ENCODE assay signal across 29 mouse cellular contexts in the genomic region with DNA sequence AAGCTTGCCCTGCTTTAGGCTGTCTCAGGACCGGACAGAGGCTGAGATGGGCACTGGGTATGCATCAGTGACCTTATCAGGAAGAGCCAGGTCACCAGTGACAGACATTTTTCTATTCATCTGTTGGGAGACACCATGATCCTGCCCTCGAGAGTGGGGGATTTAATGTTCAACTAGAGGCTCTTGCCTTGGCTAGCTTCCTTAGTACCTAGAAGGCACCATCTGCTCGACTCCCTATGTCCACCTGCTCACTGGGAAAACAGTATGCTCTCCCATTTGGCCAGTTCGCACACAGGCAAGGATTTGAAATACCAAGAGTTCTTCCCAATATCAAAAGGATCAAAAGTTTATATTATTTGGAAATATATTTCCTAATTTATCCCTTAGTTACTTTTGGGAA.
DNase-seq lines count a peak whose midpoint lies in the region; ATAC-seq and TF ChIP-seq lines count a peak whose summit lies in the region.
"Had no signal": no experiment of that assay in that cellular context is flagged by ENCODE, and none has a peak within 500 bp of the region (broad histone marks: within the 10 kb centered on the region; RNA-seq: fewer than 3 reads in every experiment).

No protein-coding gene starts in this region.

- TF ChIP-seq POLR2A in lung, adult 2 months (IDR thresholded peaks at IDR 0.05; ENCODE audit: borderline replicate concordance, extremely low read depth, low read depth, low read length), result no peak

- H3K27me3 ChIP-seq in heart, embryonic 10.5 days (ENCODE audit: insufficient read depth, poor library complexity, severe bottlenecking), result 0 out of 2 replicates have a peak, but pooled peaks cover 1% of the 10 kb centered on the region
- no peaks in the 10 kb centered on the region for H3K27me3 ChIP-seq in kidney, embryonic 16.5 days (ENCODE audit: insufficient read depth, low read length)
- H3K27me3 ChIP-seq: embryonic facial prominence, embryonic 15.5 days; forebrain, embryonic 12.5 days; hindbrain, embryonic 13.5 days; Patski had no signal

- H3K9ac ChIP-seq in kidney, embryonic 16.5 days (replicated peaks; ENCODE audit: low read length), result no peak overlapping the region
- H3K9ac ChIP-seq: embryonic facial prominence, embryonic 15.5 days; forebrain, embryonic 12.5 days; hindbrain, embryonic 13.5 days; liver, embryonic 14.5 days; lung, embryonic 14.5 days had no signal

- H3K4me2 ChIP-seq in kidney, embryonic 16.5 days (replicated peaks; ENCODE audit: low read depth, low read length), result no peak overlapping the region
- H3K4me2 ChIP-seq: embryonic facial prominence, embryonic 15.5 days; forebrain, embryonic 12.5 days; heart, embryonic 11.5 days; hindbrain, embryonic 13.5 days; lung, embryonic 14.5 days had no signal

- no peaks in the 10 kb centered on the region for H3K4me1 ChIP-seq in heart, embryonic 10.5 days
- H3K4me1 ChIP-seq in kidney, embryonic 16.5 days (ENCODE audit: insufficient read depth, low read length), result no peaks in the 10 kb centered on the region
- no peaks in the 10 kb centered on the region for H3K4me1 ChIP-seq in lung, adult 2 months (ENCODE audit: control insufficient read depth, insufficient read depth, low read length)
- H3K4me1 ChIP-seq: embryonic facial prominence, embryonic 15.5 days had no signal

- no peaks in the 10 kb centered on the region for H3K9me3 ChIP-seq in heart, embryonic 10.5 days
- H3K9me3 ChIP-seq in kidney, embryonic 16.5 days (ENCODE audit: low read length), result no peaks in the 10 kb centered on the region
- H3K9me3 ChIP-seq: embryonic facial prominence, embryonic 10.5 days; embryonic facial prominence, embryonic 15.5 days; forebrain, embryonic 12.5 days; hindbrain, embryonic 13.5 days had no signal

- H3K36me3 ChIP-seq in heart, embryonic 10.5 days, result no peaks in the 10 kb centered on the region
- H3K36me3 ChIP-seq in kidney, embryonic 16.5 days (ENCODE audit: insufficient read depth, low read length), result no peaks in the 10 kb centered on the region
- H3K36me3 ChIP-seq: embryonic facial prominence, embryonic 10.5 days; embryonic facial prominence, embryonic 15.5 days; forebrain, embryonic 12.5 days; hindbrain, embryonic 13.5 days had no signal

- H3K4me3 ChIP-seq in heart, embryonic 10.5 days, result no peak overlapping the region
- H3K4me3 ChIP-seq in kidney, embryonic 16.5 days (ENCODE audit: low read length), result no peak overlapping the region
- no peak overlapping the region for H3K4me3 ChIP-seq in lung, adult 2 months (replicated peaks; ENCODE audit: extremely low read depth, low read depth, low read length)
- H3K4me3 ChIP-seq: embryonic facial prominence, embryonic 10.5 days; embryonic facial prominence, embryonic 15.5 days; forebrain, embryonic 12.5 days; hindbrain, embryonic 13.5 days; layer of hippocampus, adult 2 months; left cerebral cortex, adult 2 months had no signal

- no peak overlapping the region for H3K27ac ChIP-seq in heart, embryonic 10.5 days
- H3K27ac ChIP-seq in kidney, embryonic 16.5 days (ENCODE audit: low read length), result no peak overlapping the region
- H3K27ac ChIP-seq: embryonic facial prominence, embryonic 10.5 days; embryonic facial prominence, embryonic 15.5 days; forebrain, embryonic 12.5 days; hindbrain, embryonic 13.5 days; layer of hippocampus, adult 2 months; left cerebral cortex, adult 2 months; liver, embryonic 14.5 days had no signal

- ATAC-seq in kidney, embryonic 16.5 days (ENCODE audit: low FRiP score, low TSS enrichment), result no peak
- ATAC-seq: midbrain, embryonic 16.5 days; Patski had no signal

- TF ChIP-seq CTCF in lung, adult 2 months (IDR thresholded peaks at IDR 0.05; ENCODE audit: insufficient read depth, low read length), result no peak

- peak; percentile 45 for DNase-seq in heart, embryonic 10.5 days (ENCODE audit: low spot score)
- no peak for DNase-seq in heart, postnatal 4 days
- peak; percentile 44 to 47 for DNase-seq in cerebellum, adult 18-20 months
- peak; percentile 76 to 77 for DNase-seq in cerebellum, postnatal 10 days
- DNase-seq in lung, adult 2 months, result no peak
- DNase-seq in frontal cortex, postnatal 14 days (ENCODE audit: low spot score in 2 of 2), result no peak
- DNase-seq: adrenal gland, postnatal 10 days; gastrocnemius, postnatal 25 days; heart, adult 11 months; heart, postnatal 36 days; kidney, adult 11 months; kidney, postnatal 25 days; liver; lung, embryonic 14.5 days; lung, postnatal 14 days; spleen, adult 18-20 months; thymus, adult 18-20 months; thymus, postnatal 36 days had no signal

- 84% methylated on average over 4 of the region's 4 CpGs for WGBS in heart, embryonic 10.5 days
- WGBS in kidney, embryonic 16.5 days, result 73% methylated on average over 4 of the region's 4 CpGs
- 78% methylated on average over 4 of the region's 4 CpGs for WGBS in lung, adult 2 months

Comparison
In these comparisons a context has a peak if more than half of its experiments do, and no peak if none do; other contexts are left out.
1. DNase-seq: peak in heart, embryonic 10.5 days (single experiment), cerebellum, adult 18-20 months (2 of 2) and cerebellum, postnatal 10 days (2 of 2); none in heart, postnatal 4 days (single experiment), lung, adult 2 months (single experiment) and frontal cortex, postnatal 14 days (0 of 2).